Mouse (Mus musculus) myocyte (in vitro differentiated cells): ENCODE measurements around the gene Lpin2. TPM values are rescaled to one million over a fixed set of nuclear protein-coding genes. Genes with fewer than 3 reads are reported as not detected.

ENCODE experiments used
- H3K27me3 ChIP-seq: one replicate; pipeline ENCODE4 v1.6.1; 2011; ENCODE audit not compliant: control insufficient read depth, insufficient read depth, insufficient read length
- H3K36me3 ChIP-seq: one replicate; pipeline ENCODE4 v1.6.1; 2011; ENCODE audit not compliant: control insufficient read depth, insufficient read depth
- H3K4me2 ChIP-seq: one replicate; pipeline ENCODE4 v1.6.1; 2011; ENCODE audit warnings: low read depth, control low read depth
- H3K4me3 ChIP-seq: one replicate; pipeline ENCODE4 v1.5.1; 2011; ENCODE audit warnings: mild to moderate bottlenecking, control low read depth, moderate library complexity
- H3K79me2 ChIP-seq: one replicate; pipeline ENCODE4 v1.6.1; 2011; ENCODE audit not compliant: control insufficient read depth, insufficient read depth
- H3ac ChIP-seq: one replicate; pipeline ENCODE4 v1.6.1; 2011; ENCODE audit not compliant: control insufficient read depth, insufficient read length
- CEBPB ChIP-seq: IDR thresholded peaks from 2 replicates; pipeline ENCODE4 v1.6.1; 2011; ENCODE audit warnings: mild to moderate bottlenecking, moderate library complexity; ENCODE audit not compliant: poor library complexity, insufficient read depth, severe bottlenecking
- E2F4 ChIP-seq: IDR thresholded peaks from one replicate; pipeline ENCODE4 v1.6.1; 2011; ENCODE audit warnings: mild to moderate bottlenecking, control low read depth, moderate library complexity; ENCODE audit not compliant: insufficient read depth
- MAX ChIP-seq: IDR thresholded peaks from one replicate; pipeline ENCODE4 v1.6.1; 2011; ENCODE audit warnings: low read depth, mild to moderate bottlenecking, control low read depth
- MYOD1 ChIP-seq, 3 experiments: IDR thresholded peaks; one replicate each; pipeline ENCODE4 v1.6.1; 2011; ENCODE audit warnings: control low read depth in 2 of 3, low read depth in 2 of 3, mild to moderate bottlenecking in 2 of 3, moderate library complexity in 1 of 3; ENCODE audit not compliant: insufficient read length in 2 of 3, control insufficient read depth in 1 of 3
- MYOG ChIP-seq, 3 experiments: IDR thresholded peaks; one replicate each; pipeline ENCODE4 v1.6.1; 2011; ENCODE audit warnings: control low read depth in 2 of 3, low read depth in 2 of 3, mild to moderate bottlenecking in 2 of 3; ENCODE audit not compliant: insufficient read length in 2 of 3, control insufficient read depth in 1 of 3, insufficient read depth in 1 of 3
- POLR2A ChIP-seq: IDR thresholded peaks from one replicate; pipeline ENCODE4 v1.6.1; 2011; ENCODE audit warnings: low read depth, mild to moderate bottlenecking, control low read depth, moderate library complexity; ENCODE audit not compliant: insufficient read length
- POLR2AphosphoS2 ChIP-seq: IDR thresholded peaks from one replicate; pipeline ENCODE4 v1.6.1; 2011; ENCODE audit warnings: low read depth, control low read depth; ENCODE audit not compliant: insufficient read length
- REST ChIP-seq: IDR thresholded peaks from one replicate; pipeline ENCODE4 v1.6.1; 2011; ENCODE audit warnings: mild to moderate bottlenecking, control low read depth, moderate library complexity; ENCODE audit not compliant: insufficient read depth, insufficient read length
- SRF ChIP-seq: IDR thresholded peaks from one replicate; pipeline ENCODE4 v1.6.1; 2011; ENCODE audit warnings: low read depth; ENCODE audit not compliant: control insufficient read depth, insufficient read length
- TCF12 ChIP-seq: IDR thresholded peaks from one replicate; pipeline ENCODE4 v1.6.1; 2011; ENCODE audit warnings: mild to moderate bottlenecking, control low read depth; ENCODE audit not compliant: poor library complexity, insufficient read depth, severe bottlenecking
- TCF3 ChIP-seq: IDR thresholded peaks from one replicate; pipeline ENCODE4 v1.6.1; 2011; ENCODE audit warnings: low read depth, control low read depth; ENCODE audit not compliant: insufficient read length
- USF1 ChIP-seq: IDR thresholded peaks from one replicate; pipeline ENCODE4 v1.6.1; 2011; ENCODE audit warnings: low read depth, mild to moderate bottlenecking, control low read depth, moderate library complexity
- polyA plus RNA-seq: library from polyadenylated mRNA; unstranded; fragments of >200 nt; fragmentation: generic; extraction: Trizol; gene quantifications from one replicate; pipeline ENCODE4 v1.2.1, GENCODE M21; 2012; ENCODE audit warnings: missing spikeins

The Lpin2 gene
- polyA plus RNA-seq, 1 experiment, result 6.4 TPM

DNA sequence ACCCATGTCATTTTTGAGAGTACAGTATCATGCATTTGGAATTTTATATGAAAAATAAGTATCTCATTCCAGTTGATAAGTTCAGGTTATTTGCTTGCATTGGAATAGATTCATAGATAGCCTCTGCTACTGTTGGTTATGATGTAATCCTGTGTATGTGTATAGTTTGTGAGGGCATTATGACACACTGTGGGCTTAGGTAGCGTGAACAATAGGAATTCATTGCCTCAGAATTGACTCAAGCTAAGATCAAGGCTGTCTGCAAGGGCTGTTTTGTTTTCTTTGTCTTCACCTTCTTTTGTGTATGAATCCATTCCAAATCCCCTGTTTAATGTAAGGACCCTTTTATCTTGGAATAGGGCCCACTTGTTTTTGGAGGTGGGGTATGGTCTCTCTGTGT is 10.7 kb downstream of the Lpin2 start:
- no peak overlapping the region for H3K4me3 ChIP-seq
- H3K27me3 ChIP-seq, result no peaks in the 10 kb centered on the region
- H3K4me2 ChIP-seq, result peak overlapping the region; percentile 4
- TF ChIP-seq CEBPB (peak; percentile 48; the same call in 1 of the 2 replicates), TCF12 (no peak)
- H3K79me2 ChIP-seq, result peaks cover 93% of the 10 kb centered on the region
- no peaks in the 10 kb centered on the region for H3K36me3 ChIP-seq
- H3ac ChIP-seq, result no peak overlapping the region

DNA sequence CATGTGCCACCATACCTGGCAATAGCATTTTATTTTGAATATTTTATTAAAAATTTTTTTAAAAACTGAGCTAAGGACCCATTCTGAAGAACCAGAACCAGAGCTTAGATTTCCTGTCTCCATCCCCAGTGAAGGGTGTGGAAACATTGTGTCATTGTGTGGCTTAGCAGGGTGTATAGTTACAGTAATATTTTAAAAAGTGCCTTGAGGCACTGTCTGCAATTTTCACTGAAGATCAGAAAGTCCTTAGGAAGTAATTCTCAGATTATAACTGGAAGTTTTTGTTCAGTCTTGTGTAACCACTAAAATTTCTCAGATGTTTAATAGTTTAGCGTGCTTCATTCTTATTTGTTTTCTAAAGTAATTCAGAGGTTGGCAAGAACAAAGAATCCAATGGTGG is 11.1 kb downstream of the Lpin2 start:
- Histone ChIP-seq H3K79me2 (peaks cover 93% of the 10 kb centered on the region), H3K27me3 (no peaks in the 10 kb centered on the region), H3K4me2 (peak overlapping the region; percentile 43), H3K4me3 (no peak overlapping the region), H3ac (no peak overlapping the region), H3K36me3 (no peaks in the 10 kb centered on the region)
- TF ChIP-seq MAX, result no peak
- no peak for TF ChIP-seq USF1
- no peak for TF ChIP-seq E2F4
- no peak for TF ChIP-seq MYOD1 (IDR thresholded peaks at IDR 0.05; ENCODE audit: control insufficient read depth in 1 of 3, insufficient read length in 2 of 3, low read depth in 2 of 3)
- TF ChIP-seq SRF, result no peak
- TF ChIP-seq POLR2AphosphoS2, result no peak
- no peak for TF ChIP-seq TCF3
- no peak for TF ChIP-seq POLR2A
- TF ChIP-seq MYOG (IDR thresholded peaks at IDR 0.05; ENCODE audit: control insufficient read depth in 1 of 3, insufficient read depth in 1 of 3, insufficient read length in 2 of 3, low read depth in 2 of 3), result no peak
- no peak for TF ChIP-seq CEBPB
- TF ChIP-seq TCF12, result no peak
- no peak for TF ChIP-seq REST

DNA sequence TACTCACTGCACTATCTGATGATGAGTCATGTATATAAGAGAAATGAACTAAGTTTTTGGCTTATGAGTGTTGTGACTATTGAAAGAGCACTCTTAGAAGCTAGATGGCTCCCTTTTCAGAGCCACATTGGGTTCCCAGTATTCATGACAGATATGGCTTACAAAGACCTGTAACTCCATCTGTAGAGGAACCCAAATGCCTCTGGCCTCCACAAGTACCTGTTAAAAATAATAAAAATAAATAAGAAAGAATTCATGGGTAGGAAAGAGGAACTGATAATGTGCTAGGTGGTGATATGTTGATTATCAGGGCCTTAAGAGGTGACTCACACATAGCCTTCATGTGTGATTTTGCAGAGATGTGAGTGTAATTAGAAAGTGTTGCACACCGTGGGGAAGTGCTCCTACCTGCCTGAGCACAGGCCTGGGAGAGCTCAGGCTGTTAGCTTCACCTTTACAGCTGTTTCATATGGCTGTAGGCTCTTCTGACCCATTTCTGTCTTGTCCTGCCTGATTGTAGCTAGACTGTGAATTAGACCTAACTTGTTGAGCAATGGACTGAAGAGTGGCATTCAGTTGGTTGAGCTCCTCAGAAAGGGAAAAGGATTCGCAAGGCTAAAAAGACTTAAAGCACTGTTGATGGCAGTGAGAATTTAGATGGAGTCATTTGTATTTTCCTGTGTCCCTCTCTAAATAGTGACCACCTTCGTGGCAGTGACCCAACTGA is 12.7 kb downstream of the Lpin2 start:
- H3K27me3 ChIP-seq, result no peaks in the 10 kb centered on the region
- H3ac ChIP-seq, result no peak overlapping the region
- H3K4me3 ChIP-seq, result no peak overlapping the region
- H3K36me3 ChIP-seq, result no peaks in the 10 kb centered on the region
- TF ChIP-seq TCF3 (no peak), E2F4 (no peak), CEBPB (no peak), POLR2A (no peak), REST (no peak), POLR2AphosphoS2 (no peak), MYOG (IDR thresholded peaks at IDR 0.05; ENCODE audit: control insufficient read depth in 1 of 3, insufficient read depth in 1 of 3, insufficient read length in 2 of 3, low read depth in 2 of 3) (no peak), SRF (no peak), MYOD1 (IDR thresholded peaks at IDR 0.05; ENCODE audit: control insufficient read depth in 1 of 3, insufficient read length in 2 of 3, low read depth in 2 of 3) (no peak), MAX (no peak), TCF12 (no peak), USF1 (no peak)
- H3K4me2 ChIP-seq, result peak overlapping the region; percentile 28
- peaks cover 93% of the 10 kb centered on the region for H3K79me2 ChIP-seq

DNA sequence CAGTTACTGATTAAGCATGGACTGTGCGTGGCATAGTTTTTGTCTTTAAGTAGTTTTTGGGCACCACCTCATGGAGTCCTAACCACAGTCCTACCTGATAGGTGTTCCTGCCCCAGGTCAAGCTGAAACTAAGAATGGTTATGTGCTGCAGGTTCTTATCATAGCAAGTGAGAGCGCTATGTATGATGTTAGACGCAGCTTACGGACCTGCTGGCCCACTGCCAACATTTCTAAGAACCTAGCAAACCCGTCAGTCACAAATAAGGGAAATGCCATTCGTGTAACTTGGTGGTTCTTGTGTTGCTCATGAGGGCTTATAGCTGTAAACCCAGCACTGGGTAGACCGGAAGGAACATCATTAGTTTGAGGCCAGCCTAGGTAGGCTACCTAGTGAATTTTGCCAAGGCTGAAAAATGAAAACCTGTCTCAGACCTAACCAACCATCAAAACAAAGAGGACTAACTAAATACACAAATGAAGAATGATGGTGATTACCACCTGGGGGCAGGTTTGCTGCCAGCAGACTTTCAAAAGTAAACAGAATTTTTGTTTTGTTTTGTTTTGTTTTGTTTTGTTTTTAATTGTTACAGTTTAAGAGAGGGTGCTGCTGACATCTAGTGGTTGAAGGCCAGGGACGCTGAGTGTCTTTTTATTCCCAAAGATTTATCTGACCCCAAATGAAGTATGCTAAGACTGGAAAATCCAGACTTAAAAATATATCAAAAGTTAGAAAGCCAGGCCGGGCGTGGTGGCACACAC is 13.5 kb downstream of the Lpin2 start:
- Histone ChIP-seq H3K79me2 (peaks cover 93% of the 10 kb centered on the region), H3K4me2 (peak overlapping the region; percentile 28), H3ac (no peak overlapping the region), H3K36me3 (no peaks in the 10 kb centered on the region), H3K27me3 (no peaks in the 10 kb centered on the region), H3K4me3 (no peak overlapping the region)
- TF ChIP-seq USF1 (no peak), POLR2A (no peak), SRF (no peak), POLR2AphosphoS2 (no peak), TCF3 (no peak), TCF12 (no peak), MAX (no peak), E2F4 (no peak), REST (no peak), MYOD1 (IDR thresholded peaks at IDR 0.05; ENCODE audit: control insufficient read depth in 1 of 3, insufficient read length in 2 of 3, low read depth in 2 of 3) (no peak)

DNA sequence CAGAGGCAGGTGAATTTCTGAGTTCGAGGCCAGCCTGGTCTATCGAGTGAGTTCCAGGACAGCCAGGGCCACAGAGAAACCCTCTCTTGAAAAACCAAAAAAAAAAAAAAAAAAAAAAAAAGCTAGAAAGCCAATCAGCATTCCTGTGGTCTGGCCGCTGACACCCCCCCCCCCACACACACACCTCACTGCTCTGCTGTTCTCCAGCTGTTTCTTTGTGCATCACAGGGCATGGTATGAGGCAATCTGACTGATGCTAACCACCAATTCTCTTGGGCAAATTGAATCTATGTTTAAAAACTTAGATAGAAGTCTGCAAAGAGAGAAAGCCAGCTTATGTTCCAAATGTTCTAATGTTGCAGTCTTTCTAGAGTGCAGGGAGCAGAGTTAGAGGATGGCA is 14.1 kb downstream of the Lpin2 start:
- Histone ChIP-seq H3K4me2 (peak overlapping the region; percentile 28), H3K36me3 (no peaks in the 10 kb centered on the region), H3ac (no peak overlapping the region), H3K79me2 (peaks cover 92% of the 10 kb centered on the region), H3K4me3 (no peak overlapping the region), H3K27me3 (no peaks in the 10 kb centered on the region)
- TF ChIP-seq MYOG (IDR thresholded peaks at IDR 0.05; ENCODE audit: control insufficient read depth in 1 of 3, insufficient read depth in 1 of 3, insufficient read length in 2 of 3, low read depth in 2 of 3), result peak in 1 of 3 experiments; percentile 22
- TF ChIP-seq MYOD1 (IDR thresholded peaks at IDR 0.05; ENCODE audit: control insufficient read depth in 1 of 3, insufficient read length in 2 of 3, low read depth in 2 of 3), result peak in 2 of 3 experiments; percentile 51 to 62
- peak; percentile 75; the same call in 1 of the 2 replicates for TF ChIP-seq CEBPB
- TF ChIP-seq MAX, result no peak
